Mouse (Mus musculus) liver, embryonic 14.5 days (tissue): ENCODE results near the gene Rbbp7. TPM values are rescaled to one million over a fixed set of nuclear protein-coding genes. Genes with fewer than 3 reads are reported as not detected.

Experiments used
- ATAC-seq: fragments of 200-750 bp; cut with Nextera tagmentation; 2 replicates; pipeline ENCODE4 v1.8.0; 2017; ENCODE audit warnings: moderate number of reproducible peaks, mild to moderate bottlenecking, moderate library complexity; ENCODE audit not compliant: insufficient read depth
- DNase-seq, 3 experiments: peaks; one replicate each; pipeline ENCODE4 v3.0.0-alpha.2; 2012 to 2013; ENCODE audit warnings: low read depth in 3 of 3, low spot score in 3 of 3
- H3K27ac ChIP-seq: fragments of 300-500 bp; sonication (generic); 2 replicates; pipeline ENCODE4 v1.5.1; 2014; ENCODE audit warnings: moderate library complexity, mild to moderate bottlenecking, control low read depth, inconsistent platforms
- H3K27me3 ChIP-seq: fragments of 300-500 bp; sonication (generic); 2 replicates; pipeline ENCODE4 v1.6.1; 2014; ENCODE audit warnings: mild to moderate bottlenecking, low read length, moderate library complexity; ENCODE audit not compliant: control insufficient read depth, insufficient read depth
- H3K36me3 ChIP-seq: fragments of 300-500 bp; sonication (generic); replicated peaks from 2 replicates; pipeline ENCODE4 v1.6.1; 2014; ENCODE audit warnings: low read depth; ENCODE audit not compliant: control insufficient read depth, insufficient read depth
- H3K4me1 ChIP-seq, 2 experiments: fragments of 200-500 bp in 1 of 2; fragments of 300-500 bp in 1 of 2; sonication (generic) in 1 of 2; replicated peaks; 2 replicates each; pipeline ENCODE4 v1.6.1; 2012 to 2014; ENCODE audit warnings: antibody characterized with exemption in 1 of 2, inconsistent platforms in 1 of 2, low read length in 1 of 2; ENCODE audit not compliant: control insufficient read depth in 2 of 2, insufficient read depth in 2 of 2
- H3K4me2 ChIP-seq: fragments of 300-500 bp; sonication (generic); 2 replicates; pipeline ENCODE4 v1.6.1; 2014; ENCODE audit warnings: low read depth, mild to moderate bottlenecking, control low read depth, moderate library complexity
- H3K4me3 ChIP-seq, 2 experiments: fragments of 200-500 bp in 1 of 2; fragments of 300-500 bp in 1 of 2; sonication (generic) in 1 of 2; 2 replicates each; pipeline ENCODE4 v1.5.1; 2012 to 2014; ENCODE audit warnings: low read depth in 2 of 2, low read length in 2 of 2, mild to moderate bottlenecking in 2 of 2, control low read depth in 1 of 2, inconsistent platforms in 1 of 2, moderate library complexity in 1 of 2; ENCODE audit not compliant: insufficient read depth in 1 of 2
- H3K9ac ChIP-seq: fragments of 300-500 bp; sonication (generic); replicated peaks from 2 replicates; pipeline ENCODE4 v1.6.1; 2014; ENCODE audit warnings: mild to moderate bottlenecking, control low read depth, moderate library complexity
- H3K9me3 ChIP-seq: fragments of 300-500 bp; sonication (generic); 2 replicates; pipeline ENCODE4 v1.6.1; 2016; ENCODE audit warnings: low read length, mixed read lengths; ENCODE audit not compliant: control insufficient read depth
- CTCF ChIP-seq: IDR thresholded peaks from 2 replicates; pipeline ENCODE4 v1.5.1; 2016; ENCODE audit warnings: antibody characterized with exemption, low read depth, control low read depth
- EP300 ChIP-seq: IDR thresholded peaks from 2 replicates; pipeline ENCODE4 v1.6.1; 2016; ENCODE audit warnings: antibody characterized with exemption, low read depth
- WGBS: fragments of 180-500 bp; shearing (Covaris S2); extraction: QIAGEN DNeasy Blood & Tissue Kit; methylation state at CpG from one replicate; pipeline ENCODE4 v1.1.7; 2014; ENCODE audit not compliant: insufficient replicate concordance; 5-methylcytosine and 5-hydroxymethylcytosine counted together
- polyA plus RNA-seq, 2 experiments: library from polyadenylated mRNA; depleted of rRNA in 1 of 2; stranded (reverse) in 1 of 2; unstranded in 1 of 2; fragments of >200 nt; fragmentation: Nextera tagmentation in 1 of 2; extraction: Ambion mirVana in 1 of 2; gene quantifications; 2 replicates each; pipeline versions ENCODE4 v1.2.1 to v1.2.3; 2012 to 2014

The Rbbp7 gene
- polyA plus RNA-seq, 2 experiments: 111 to 192 TPM

DNA sequence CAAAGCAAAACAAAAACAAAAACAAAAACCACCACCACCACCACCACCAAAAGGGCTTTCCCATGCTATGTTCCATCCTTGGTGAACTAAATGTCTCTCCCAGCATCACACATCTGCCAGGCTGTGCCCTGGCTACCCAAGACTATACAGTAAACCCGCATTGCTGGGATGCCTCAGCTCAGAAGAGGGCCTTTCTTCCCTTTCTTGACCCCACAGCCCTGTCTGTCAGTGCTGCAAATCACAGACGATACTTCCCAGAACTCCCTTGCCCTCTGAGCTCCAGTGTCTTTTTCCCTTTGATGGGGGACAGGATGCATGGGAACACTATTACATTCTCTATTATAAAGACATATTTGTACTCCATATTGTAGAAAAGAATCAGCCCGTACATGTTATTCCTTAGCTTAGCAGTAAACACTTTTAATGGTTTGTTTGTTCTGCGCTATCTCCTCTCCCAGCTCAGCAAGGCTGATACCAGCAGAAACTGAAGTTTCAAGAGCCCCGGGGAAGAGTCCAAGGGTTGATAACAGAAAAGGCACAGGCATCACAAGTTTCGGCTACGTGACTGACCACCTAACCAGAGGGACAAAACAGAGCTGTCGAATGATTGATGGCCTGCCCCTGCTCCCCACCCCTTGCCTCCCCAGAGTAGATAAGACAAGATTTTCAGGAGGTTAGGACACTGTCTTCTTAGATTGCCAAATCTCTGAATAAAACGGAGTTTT, 11.3 kb upstream of the Rbbp7 start:
- no peak for TF ChIP-seq CTCF
- no peak for ATAC-seq
- 31% methylated on average over 9 of the region's 9 CpGs for WGBS

GRCm38 (mm10) chrX:162752418-162752817, 7.8 kb upstream of the Rbbp7 start:
- Histone ChIP-seq H3K9me3 (no peaks in the 10 kb centered on the region), H3K27me3 (no peaks in the 10 kb centered on the region), H3K36me3 (no peaks in the 10 kb centered on the region), H3K4me3 (no peak overlapping the region), H3K4me1 (peaks cover 0 to 1% of the 10 kb centered on the region in 2 experiments; a peak in 1 of 4 replicates), H3K27ac (no peak overlapping the region), H3K9ac (no peak overlapping the region), H3K4me2 (no peak overlapping the region)
- 63% methylated on average over 2 of the region's 2 CpGs for WGBS
- TF ChIP-seq EP300: no peak
- no peak for TF ChIP-seq CTCF
- DNase-seq: no peak
- no peak for ATAC-seq

More for the DNA sequence above, 11.3 kb upstream of the Rbbp7 start:
- Histone ChIP-seq H3K4me1 (no peaks in the 10 kb centered on the region), H3K4me3 (no peak overlapping the region), H3K27me3 (no peaks in the 10 kb centered on the region), H3K9me3 (no peaks in the 10 kb centered on the region), H3K4me2 (no peak overlapping the region), H3K9ac (no peak overlapping the region), H3K36me3 (no peaks in the 10 kb centered on the region), H3K27ac (no peak overlapping the region)
- no peak for DNase-seq

DNA sequence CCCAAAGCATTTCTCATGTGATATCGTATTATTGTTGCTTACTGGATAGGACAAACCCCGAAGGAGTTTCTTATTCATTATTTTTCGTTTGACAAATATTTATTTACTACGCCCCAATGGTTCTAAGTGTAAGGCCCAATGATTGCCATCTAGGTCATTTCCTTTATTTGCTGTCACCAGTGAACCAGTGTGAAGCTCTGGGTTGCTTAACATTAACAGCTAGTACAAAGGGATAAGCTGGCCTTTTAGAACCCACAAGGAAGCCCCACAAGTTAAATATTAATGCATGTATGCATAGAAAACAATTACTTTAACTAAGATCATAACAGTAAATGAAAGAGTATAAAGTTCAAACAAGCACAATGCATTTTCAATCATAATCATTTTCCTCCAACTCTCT, 5.9 kb upstream of the Rbbp7 start:
- no peak for ATAC-seq
- no peak for TF ChIP-seq CTCF
- TF ChIP-seq EP300: no peak

GRCm38 (mm10) chrX:162756058-162756457, 4.1 kb upstream of the Rbbp7 start:
- ATAC-seq: no peak
- 68% methylated on average over 7 of the region's 7 CpGs for WGBS

More for the DNA sequence above, 5.9 kb upstream of the Rbbp7 start:
- Histone ChIP-seq H3K36me3 (no peaks in the 10 kb centered on the region), H3K27ac (no peak overlapping the region), H3K4me1 (peaks cover 1 to 5% of the 10 kb centered on the region in 2 experiments; a peak in 3 of 4 replicates), H3K9ac (no peak overlapping the region), H3K27me3 (no peaks in the 10 kb centered on the region), H3K9me3 (no peaks in the 10 kb centered on the region), H3K4me3 (no peak overlapping the region), H3K4me2 (no peak overlapping the region)
- DNase-seq: no peak
- WGBS: 65% methylated on average over 4 of the region's 4 CpGs

GRCm38 (mm10) chrX:162759251-162760114, 719 bp upstream of the Rbbp7 start:
- no peak for TF ChIP-seq CTCF
- no peak for TF ChIP-seq EP300
- H3K4me1 ChIP-seq: peaks cover 4 to 9% of the 10 kb centered on the region in 2 experiments; a peak in 3 of 4 replicates
- H3K4me2 ChIP-seq: peak overlapping the region; percentile 74
- peak in 1 of 3 experiments; percentile 19 for DNase-seq
- ATAC-seq: no peak
- H3K36me3 ChIP-seq: peaks cover 4% of the 10 kb centered on the region
- no peaks in the 10 kb centered on the region for H3K9me3 ChIP-seq
- peak overlapping the region; percentile 56 for H3K27ac ChIP-seq
- H3K4me3 ChIP-seq: peak overlapping the region; percentile 69 to 85
- peak overlapping the region; percentile 54 for H3K9ac ChIP-seq
- WGBS: 14% methylated on average over 29 of the region's 32 CpGs
- no peaks in the 10 kb centered on the region for H3K27me3 ChIP-seq

More at GRCm38 (mm10) chrX:162756058-162756457, 4.1 kb upstream of the Rbbp7 start:
- Histone ChIP-seq H3K27me3 (no peaks in the 10 kb centered on the region), H3K9me3 (no peaks in the 10 kb centered on the region), H3K9ac (no peak overlapping the region), H3K27ac (no peak overlapping the region), H3K4me2 (no peak overlapping the region), H3K4me1 (peaks cover 4 to 9% of the 10 kb centered on the region in 2 experiments; a peak in 3 of 4 replicates), H3K36me3 (no peaks in the 10 kb centered on the region), H3K4me3 (no peak overlapping the region)
- no peak for DNase-seq
- TF ChIP-seq CTCF: no peak
- TF ChIP-seq EP300: no peak
